Mouse (Mus musculus) ES-E14 (cell line): ENCODE measurements around the gene Ctsw. TPM values are rescaled to one million over a fixed set of nuclear protein-coding genes. Genes with fewer than 3 reads are reported as not detected.
"Not testable (repeated sequence)": the region's sequence is repeated elsewhere in the genome, so short reads cannot be mapped to it uniquely, and the experiment has no call there.

ENCODE experiments used
- DNase-seq: peaks from one replicate; pipeline ENCODE4 v3.0.0-alpha.2; 2013; ENCODE audit warnings: low read depth, low spot score
- H3K27ac ChIP-seq: 2 replicates; pipeline ENCODE4 v1.5.1; 2012; ENCODE audit warnings: low read depth, mild to moderate bottlenecking, low read length, moderate library complexity, mixed read lengths; ENCODE audit not compliant: poor library complexity, insufficient read depth, severe bottlenecking
- H3K36me3 ChIP-seq: 2 replicates; pipeline ENCODE4 v1.6.1; 2012; ENCODE audit warnings: mild to moderate bottlenecking, low read length, moderate library complexity, mixed read lengths; ENCODE audit not compliant: control insufficient read depth, poor library complexity, insufficient read depth, severe bottlenecking
- H3K4me1 ChIP-seq, 2 experiments: fragments of 150-350 bp in 1 of 2; sonication (generic) in 1 of 2; 2 replicates each; pipeline ENCODE4 v1.6.1; 2012; ENCODE audit warnings: low read length in 2 of 2, mild to moderate bottlenecking in 1 of 2, mixed read lengths in 1 of 2; ENCODE audit not compliant: control insufficient read depth in 2 of 2, insufficient read depth in 2 of 2, poor library complexity in 1 of 2
- H3K4me3 ChIP-seq, 2 experiments: fragments of 150-350 bp in 1 of 2; sonication (generic) in 1 of 2; 2 replicates each; pipeline ENCODE4 v1.5.1; 2012; ENCODE audit warnings: low read length in 2 of 2, low read depth in 1 of 2, mild to moderate bottlenecking in 1 of 2, mixed read lengths in 1 of 2; ENCODE audit not compliant: insufficient read depth in 1 of 2, poor library complexity in 1 of 2, severe bottlenecking in 1 of 2
- H3K9ac ChIP-seq: 2 replicates; pipeline ENCODE4 v1.6.1; 2012; ENCODE audit warnings: low read depth, mild to moderate bottlenecking, low read length, mixed read lengths; ENCODE audit not compliant: poor library complexity, insufficient read depth, severe bottlenecking
- H3K9me3 ChIP-seq: fragments of 150-350 bp; sonication (generic); 2 replicates; pipeline ENCODE4 v1.6.1; 2012; ENCODE audit warnings: low read depth, mild to moderate bottlenecking, low read length; ENCODE audit not compliant: control insufficient read depth, insufficient read depth
- CHD2 ChIP-seq: IDR thresholded peaks from 2 replicates; pipeline ENCODE4 v1.6.1; 2014; ENCODE audit warnings: mild to moderate bottlenecking, low read depth, low read length, inconsistent platforms
- HCFC1 ChIP-seq: IDR thresholded peaks from 2 replicates; pipeline ENCODE4 v1.6.1; 2012; ENCODE audit warnings: low read length, inconsistent platforms, borderline replicate concordance; ENCODE audit not compliant: insufficient read depth
- MAFK ChIP-seq: IDR thresholded peaks from 2 replicates; pipeline ENCODE4 v1.6.1; 2014; ENCODE audit warnings: mild to moderate bottlenecking, low read depth, low read length, inconsistent platforms; ENCODE audit not compliant: insufficient read depth
- ZC3H11A ChIP-seq: IDR thresholded peaks from 2 replicates; pipeline ENCODE4 v1.6.1; 2012; ENCODE audit warnings: low read depth, mild to moderate bottlenecking, inconsistent platforms, low read length, borderline replicate concordance
- ZNF384 ChIP-seq: IDR thresholded peaks from 2 replicates; pipeline ENCODE4 v1.6.1; 2012; ENCODE audit warnings: low read depth, low read length, inconsistent platforms
- in situ Hi-C, 2 experiments: fragments of 600-800 bp; cut with MboI; formaldehyde crosslinking; loops; one replicate each; pipeline ENCODE4 v1.15.1; 2025; ENCODE audit warnings: low sequenced_read_pairs in 2 of 2, inconsistent platforms in 1 of 2; ENCODE audit not compliant: unreplicated experiment in 2 of 2
- total RNA-seq: library from RNA; depleted of rRNA; stranded (reverse); fragments of 300-350 nt; gene quantifications from 2 replicates; pipeline ENCODE4 v1.2.3, GENCODE M21; 2012

Gene Ctsw
- total RNA-seq, 1 experiment, result 4.5 TPM

GRCm38 (mm10) chr19:5500330-5500875 lies 32.1 kb upstream of the Ctsw start:
- Histone ChIP-seq H3K36me3 (peaks cover 13% of the 10 kb centered on the region; the same call in 1 of the 2 replicates), H3K9ac (no peak overlapping the region), H3K4me3 (no peak overlapping the region), H3K27ac (no peak overlapping the region), H3K9me3 (no peaks in the 10 kb centered on the region), H3K4me1 (peaks cover 0 to 9% of the 10 kb centered on the region in 2 experiments; a peak in 1 of 4 replicates)
- DNase-seq, result no peak
- in situ Hi-C loops, result no loop called here
- no peak for TF ChIP-seq MAFK
- TF ChIP-seq HCFC1, result no peak
- TF ChIP-seq CHD2, result no peak
- no peak for TF ChIP-seq ZNF384
- TF ChIP-seq ZC3H11A, result no peak

DNA sequence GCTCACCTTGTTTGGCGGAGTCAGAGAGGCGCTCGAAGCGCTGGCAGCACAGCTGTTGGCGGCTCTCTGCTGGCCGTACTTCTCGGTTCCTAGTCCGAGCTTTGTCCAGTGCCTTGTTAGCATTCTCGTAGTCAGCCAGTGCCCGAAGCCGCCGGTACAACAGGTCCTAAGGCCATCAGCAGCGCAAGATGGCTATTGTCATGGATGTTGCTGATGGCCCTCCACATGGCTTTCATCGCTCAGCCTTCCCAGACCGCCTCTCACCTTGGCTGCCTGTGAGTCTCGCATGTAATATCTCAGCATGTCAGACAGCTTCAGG lies 27.7 kb upstream of the Ctsw start:
- Histone ChIP-seq H3K36me3 (peaks cover 37% of the 10 kb centered on the region), H3K9ac (no peak overlapping the region), H3K4me1 (peaks cover 2 to 21% of the 10 kb centered on the region in 2 experiments; a peak in 3 of 4 replicates), H3K9me3 (no peaks in the 10 kb centered on the region), H3K27ac (no peak overlapping the region), H3K4me3 (no peak overlapping the region)
- in situ Hi-C loops, result no loop called here
- TF ChIP-seq ZNF384 (no peak), ZC3H11A (no peak), MAFK (no peak), CHD2 (no peak), HCFC1 (no peak)
- no peak for DNase-seq

GRCm38 (mm10) chr19:5495353-5496051 lies 27.2 kb upstream of the Ctsw start:
- Histone ChIP-seq H3K27ac (no peak overlapping the region), H3K36me3 (peaks cover 37% of the 10 kb centered on the region), H3K4me3 (no peak overlapping the region), H3K9ac (no peak overlapping the region), H3K9me3 (no peaks in the 10 kb centered on the region), H3K4me1 (peaks cover 2 to 21% of the 10 kb centered on the region in 2 experiments; a peak in 3 of 4 replicates)
- no peak for DNase-seq
- in situ Hi-C loops, result no loop called here
- TF ChIP-seq CHD2 (no peak), ZNF384 (no peak), HCFC1 (no peak), MAFK (no peak), ZC3H11A (no peak)

DNA sequence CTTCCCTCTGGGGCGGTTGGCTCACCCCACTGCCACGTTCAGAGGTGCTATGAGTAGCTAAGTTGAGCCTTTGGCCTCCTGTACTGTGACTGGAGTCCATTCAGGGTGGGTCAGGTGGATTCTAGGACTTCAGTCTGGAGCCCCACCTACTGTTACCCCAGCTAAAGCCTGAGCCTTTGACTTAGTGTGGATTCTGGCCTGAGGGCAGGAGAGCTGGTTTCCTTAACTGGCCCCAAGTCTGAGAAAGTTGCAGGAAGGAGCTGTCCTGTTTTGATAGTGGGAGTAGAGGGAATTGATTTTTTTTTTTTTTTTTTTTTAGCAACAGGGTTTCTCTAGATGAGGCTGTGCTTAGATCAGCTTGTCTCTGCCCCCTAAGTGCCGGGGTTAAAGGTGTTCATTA lies 26.0 kb upstream of the Ctsw start:
- peaks cover 37% of the 10 kb centered on the region for H3K36me3 ChIP-seq
- H3K4me3 ChIP-seq, result no peak overlapping the region
- no peak overlapping the region for H3K27ac ChIP-seq
- no peak for DNase-seq
- peaks cover 2 to 21% of the 10 kb centered on the region in 2 experiments; a peak in 3 of 4 replicates for H3K4me1 ChIP-seq
- TF ChIP-seq MAFK (no peak), ZNF384 (peak; percentile 55; the same call in 1 of the 2 replicates)
- no peak overlapping the region for H3K9ac ChIP-seq
- in situ Hi-C loops, result no loop called here
- no peaks in the 10 kb centered on the region for H3K9me3 ChIP-seq

- H3K4me3 ChIP-seq, H3K9ac ChIP-seq, H3K27ac ChIP-seq, H3K9me3 ChIP-seq, DNase-seq, in situ Hi-C loops: not testable (repeated sequence)
- peaks cover 2 to 23% of the 10 kb centered on the region in 2 experiments; a peak in 3 of 4 replicates for H3K4me1 ChIP-seq
- H3K36me3 ChIP-seq, result peaks cover 37% of the 10 kb centered on the region
Observed at GRCm38 (mm10) chr19:5493301-5493721, 25.0 kb upstream of the Ctsw start.
